Mouse (Mus musculus) liver, embryonic 14.5 days (tissue): ENCODE results near the gene Sh3rf1.

ENCODE experiments used
- CTCF ChIP-seq: IDR thresholded peaks from 2 replicates; pipeline ENCODE4 v1.5.1; 2016; ENCODE audit warnings: antibody characterized with exemption, low read depth, control low read depth
- EP300 ChIP-seq: IDR thresholded peaks from 2 replicates; pipeline ENCODE4 v1.6.1; 2016; ENCODE audit warnings: antibody characterized with exemption, low read depth

- TF ChIP-seq CTCF = no peak
- TF ChIP-seq EP300 = no peak
These were observed 45.7 kb upstream of the Sh3rf1 start for GRCm38 (mm10) chr8:61177680-61178593.
